Mouse (Mus musculus) stomach, postnatal 0 days (tissue): Measurements from ENCODE around the gene AY074887.

Experiments used
- CTCF ChIP-seq: IDR thresholded peaks from 2 replicates; pipeline ENCODE4 v1.5.1; 2016; ENCODE audit warnings: antibody characterized with exemption, low read depth, mild to moderate bottlenecking, moderate library complexity
- EP300 ChIP-seq: optimal IDR thresholded peaks from 2 replicates; pipeline ENCODE3; 2016; ENCODE audit warnings: antibody characterized with exemption

GRCm38 (mm10) chr9:54909446-54909845 lies 41.4 kb downstream of the AY074887 start:
- no peak for TF ChIP-seq CTCF
- TF ChIP-seq EP300 = no peak
